Mouse (Mus musculus): ENCODE measurements at regions not wholly inside any gene's neighbourhood (a gene's known extent, or its start where the extent isn't known, plus 50 kb on each side); places are given as distances from the start of the nearest gene placed in this dataset.
"Not testable (repeated sequence)": the region's sequence is repeated elsewhere in the genome, so short reads cannot be mapped to it uniquely, and the experiment has no call there.

DNA sequence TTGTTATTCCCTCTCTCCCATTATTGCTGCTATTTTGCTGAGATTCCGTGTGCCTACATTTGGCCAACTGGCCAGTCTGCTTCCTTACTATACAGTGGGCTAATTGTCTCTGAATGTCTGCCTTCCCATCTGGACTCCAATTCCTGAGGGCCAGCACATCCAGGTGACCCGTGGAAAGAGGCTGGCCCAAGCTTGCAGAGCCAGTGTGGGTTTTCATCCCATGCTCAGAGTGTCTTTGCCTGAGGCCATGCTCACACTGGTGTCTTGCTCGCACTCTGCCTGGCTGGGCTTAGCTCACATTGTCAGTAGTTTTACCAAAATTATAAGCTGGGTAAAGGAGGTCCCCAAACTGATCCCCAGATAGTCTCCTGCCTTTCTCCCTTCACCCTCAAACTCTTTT is 223.3 kb downstream of the Bcl11a start:
- 65% methylated on average over 3 of the region's 3 CpGs for WGBS
- H3K4me3 ChIP-seq = no peak overlapping the region
- H3K4me1 ChIP-seq = peaks cover 37% of the 10 kb centered on the region

DNA sequence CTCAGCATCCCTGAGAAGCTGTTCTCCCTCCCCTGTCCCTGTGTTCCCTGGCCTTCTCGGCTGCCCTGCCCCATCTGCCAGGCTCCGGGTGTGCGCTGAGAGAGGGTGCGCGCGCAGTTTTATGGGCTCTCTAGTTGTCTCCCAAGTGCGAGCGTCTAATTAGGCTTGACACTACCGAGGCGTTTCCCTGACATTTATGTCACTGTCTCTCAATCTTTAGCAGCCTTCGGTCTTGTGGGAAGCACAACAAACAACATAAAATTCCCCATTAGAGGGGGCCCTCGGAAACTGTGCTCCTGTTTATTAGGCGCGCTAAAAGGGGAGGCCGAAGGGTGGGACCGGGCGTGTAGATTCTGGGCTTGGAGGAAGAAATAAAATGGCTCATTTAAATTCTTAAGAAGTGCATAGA is 227.3 kb downstream of the Bcl11a start:
- H3K9me3 ChIP-seq = no peaks in the 10 kb centered on the region
- peaks cover 20% of the 10 kb centered on the region for H3K27me3 ChIP-seq (ENCODE audit: poor library complexity, severe bottlenecking)
- peaks cover 45% of the 10 kb centered on the region for H3K4me1 ChIP-seq
- no peaks in the 10 kb centered on the region for H3K36me3 ChIP-seq (replicated peaks)
- peak; percentile 72 for DNase-seq (ENCODE audit: extremely low spot score, low spot score)
- under 1% methylated on average over 17 of the region's 17 CpGs for WGBS
- H3K4me3 ChIP-seq = peak overlapping the region; percentile 50
- peak overlapping the region; percentile 75 for H3K27ac ChIP-seq

More for the DNA sequence above, 223.3 kb downstream of the Bcl11a start:
- peaks cover 43% of the 10 kb centered on the region for H3K27me3 ChIP-seq (ENCODE audit: poor library complexity, severe bottlenecking)
- H3K36me3 ChIP-seq (replicated peaks) = no peaks in the 10 kb centered on the region
- no peak for DNase-seq (ENCODE audit: extremely low spot score, low spot score)
- no peaks in the 10 kb centered on the region for H3K9me3 ChIP-seq
- H3K27ac ChIP-seq = no peak overlapping the region

DNA sequence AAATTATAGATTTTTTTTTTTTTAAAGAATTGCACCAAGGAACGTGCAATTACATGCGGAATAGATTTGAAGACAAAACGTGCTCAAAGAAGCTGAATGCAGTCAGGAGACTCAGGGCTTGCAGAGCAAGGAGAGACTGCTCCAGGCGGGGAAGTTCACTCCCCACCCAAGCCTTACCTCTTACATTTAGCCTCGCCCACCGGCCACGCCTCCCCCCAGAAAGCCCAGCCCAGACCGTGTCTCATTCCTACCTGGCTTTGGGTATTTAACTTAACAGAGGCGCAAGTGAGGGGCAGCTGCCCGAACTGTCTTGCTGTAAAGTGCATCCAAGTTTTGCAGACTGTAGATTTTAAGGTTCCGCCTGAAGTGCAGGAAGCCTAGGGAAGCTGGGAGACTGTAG is 227.8 kb downstream of the Bcl11a start:
- H3K4me1 ChIP-seq = peaks cover 45% of the 10 kb centered on the region
- WGBS = 4% methylated on average over 11 of the region's 11 CpGs
- H3K9me3 ChIP-seq = peaks cover 5% of the 10 kb centered on the region
- no peaks in the 10 kb centered on the region for H3K36me3 ChIP-seq (replicated peaks)
- H3K4me3 ChIP-seq = peak overlapping the region; percentile 50
- H3K27me3 ChIP-seq (ENCODE audit: poor library complexity, severe bottlenecking) = peaks cover 16% of the 10 kb centered on the region
- H3K27ac ChIP-seq = peak overlapping the region; percentile 75; the same call in 1 of the 2 replicates
- peak; percentile 38 for DNase-seq (ENCODE audit: extremely low spot score, low spot score)

DNA sequence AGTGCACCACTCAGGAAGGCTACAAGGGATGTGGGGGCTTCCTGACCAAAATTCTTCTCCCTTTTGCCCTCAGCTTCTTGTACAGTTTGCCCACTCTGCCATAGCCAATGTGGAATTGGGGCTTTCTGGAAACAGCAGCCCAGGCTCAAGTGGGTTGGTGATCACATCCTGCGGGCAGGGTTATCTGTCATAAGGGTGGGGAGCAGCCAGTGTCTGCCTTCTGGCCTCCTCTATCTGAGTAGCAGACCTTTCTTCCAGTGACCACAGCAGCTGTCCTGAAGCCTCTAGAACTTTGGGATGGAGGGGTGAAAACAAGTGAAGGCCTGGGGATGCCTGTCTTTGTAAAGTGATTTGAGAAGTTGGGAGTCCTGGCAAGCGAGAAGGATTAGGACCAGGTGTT is 228.2 kb downstream of the Bcl11a start:
- WGBS = 74% methylated on average over 2 of the region's 2 CpGs
- Histone ChIP-seq H3K9me3 (peaks cover 5% of the 10 kb centered on the region), H3K4me3 (peak overlapping the region; percentile 50), H3K27me3 (ENCODE audit: poor library complexity, severe bottlenecking) (peaks cover 16% of the 10 kb centered on the region), H3K4me1 (peaks cover 45% of the 10 kb centered on the region), H3K36me3 (replicated peaks) (no peaks in the 10 kb centered on the region), H3K27ac (peak overlapping the region; percentile 75; the same call in 1 of the 2 replicates)
- no peak for DNase-seq (ENCODE audit: extremely low spot score, low spot score)

DNA sequence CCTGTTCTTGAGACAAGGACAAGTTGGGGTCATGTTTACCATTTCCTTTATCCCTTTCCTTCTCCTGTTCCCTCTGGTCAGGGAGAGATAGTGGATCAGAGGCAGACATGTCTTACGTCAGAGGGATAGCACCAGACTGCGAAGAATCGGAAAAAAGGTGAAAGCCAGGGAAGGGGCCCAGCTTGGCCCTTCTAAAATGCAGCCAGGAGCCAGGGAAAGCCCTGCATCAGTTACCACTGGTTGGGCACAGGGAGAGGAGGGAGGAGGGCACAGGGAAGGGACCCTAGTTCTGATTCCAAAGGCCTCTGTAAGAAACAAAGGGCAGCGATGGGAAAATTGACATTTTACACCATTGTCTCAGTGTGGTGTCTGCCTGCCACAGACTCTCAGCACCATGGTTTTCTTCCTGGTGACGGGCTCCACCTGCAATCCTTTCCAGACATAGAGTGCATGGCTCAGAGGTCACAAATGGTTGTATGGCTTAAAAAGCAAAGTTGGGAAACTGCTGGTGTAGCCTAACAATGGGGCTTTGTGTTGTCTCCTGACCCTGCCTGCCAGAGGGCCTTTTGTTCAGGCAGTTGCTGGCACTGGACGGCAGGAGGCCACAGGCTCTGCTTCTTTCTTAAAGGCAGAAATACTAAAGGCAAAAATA is 229.9 kb downstream of the Bcl11a start:
- DNase-seq (ENCODE audit: extremely low spot score, low spot score) = peak; percentile 52
- WGBS = 26% methylated on average over 6 of the region's 6 CpGs
- peak overlapping the region; percentile 79 for H3K27ac ChIP-seq
- H3K4me3 ChIP-seq = peak overlapping the region; percentile 0; the same call in 1 of the 2 replicates
- peaks cover 16% of the 10 kb centered on the region for H3K27me3 ChIP-seq (ENCODE audit: poor library complexity, severe bottlenecking)
- peaks cover 45% of the 10 kb centered on the region for H3K4me1 ChIP-seq
- peaks cover 5% of the 10 kb centered on the region for H3K9me3 ChIP-seq
- no peaks in the 10 kb centered on the region for H3K36me3 ChIP-seq (replicated peaks)

DNA sequence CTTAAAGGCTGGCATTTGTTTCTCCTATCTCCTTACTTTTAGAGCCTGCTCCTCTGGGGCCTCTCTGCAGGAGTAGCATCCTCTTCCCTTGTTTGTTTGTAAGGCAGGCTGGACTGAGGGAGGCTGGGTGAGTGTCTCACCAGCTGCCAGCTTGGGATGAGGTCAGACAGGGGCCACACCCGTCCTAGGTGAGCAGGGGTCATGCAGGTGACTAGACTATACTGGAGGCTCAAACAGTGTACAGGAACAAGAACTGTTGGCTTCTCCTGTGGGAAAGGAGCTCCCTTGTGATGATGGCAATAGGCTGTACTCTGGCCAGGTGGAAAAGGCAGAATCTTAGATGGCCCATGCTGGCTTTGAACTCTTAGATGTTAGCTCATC is 230.4 kb downstream of the Bcl11a start:
- H3K27ac ChIP-seq = peak overlapping the region; percentile 79
- peaks cover 5% of the 10 kb centered on the region for H3K9me3 ChIP-seq
- no peak for DNase-seq (ENCODE audit: extremely low spot score, low spot score)
- 6% methylated on average over 1 of the region's 1 CpGs for WGBS
- peak overlapping the region; percentile 0; the same call in 1 of the 2 replicates for H3K4me3 ChIP-seq
- H3K27me3 ChIP-seq (ENCODE audit: poor library complexity, severe bottlenecking) = peaks cover 16% of the 10 kb centered on the region
- peaks cover 49% of the 10 kb centered on the region for H3K4me1 ChIP-seq
- H3K36me3 ChIP-seq (replicated peaks) = no peaks in the 10 kb centered on the region

DNA sequence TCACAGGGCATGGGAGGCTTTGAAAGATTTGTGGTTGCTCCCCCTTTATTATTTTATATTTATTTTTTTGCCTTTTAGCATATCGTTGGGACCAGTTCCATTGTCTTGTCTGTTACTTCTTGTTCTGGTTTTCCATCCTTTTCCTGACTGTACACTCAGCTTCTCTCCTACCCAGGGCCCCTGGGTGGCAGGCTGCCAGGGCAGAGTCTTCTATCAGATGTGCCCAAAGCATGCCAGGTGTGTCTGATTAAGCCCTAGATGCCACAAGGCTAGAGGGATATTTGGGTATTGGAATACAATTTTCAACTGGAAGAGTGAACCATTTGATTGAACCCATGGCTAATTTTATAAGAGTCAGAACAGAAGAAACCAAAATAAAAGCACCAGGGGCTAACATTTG is 236.2 kb downstream of the Bcl11a start:
- WGBS = 92% methylated on average over 1 of the region's 1 CpGs

DNA sequence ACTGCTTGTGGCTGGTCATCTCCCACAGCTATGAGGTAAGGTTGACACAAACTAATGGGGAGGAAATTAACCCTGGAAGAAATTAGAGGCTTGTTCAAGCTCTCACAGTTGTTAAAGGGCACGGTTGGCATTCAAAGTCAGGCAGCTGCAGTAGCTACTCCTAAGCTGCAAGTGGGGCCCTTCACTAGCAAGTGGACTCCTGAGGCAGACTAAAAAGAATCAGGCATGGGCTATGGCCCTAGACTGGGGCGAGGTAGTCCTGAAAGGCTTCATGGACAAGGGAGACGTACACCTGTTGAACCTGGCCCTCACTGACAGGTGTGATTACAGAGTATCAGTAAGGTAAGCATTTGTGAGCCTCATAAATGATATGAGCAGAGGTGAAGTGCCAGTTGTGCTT is 237.7 kb downstream of the Bcl11a start:
- Histone ChIP-seq H3K9me3 (peaks cover 1% of the 10 kb centered on the region), H3K27me3 (ENCODE audit: poor library complexity, severe bottlenecking) (no peaks in the 10 kb centered on the region), H3K4me1 (peaks cover 13% of the 10 kb centered on the region; the same call in 1 of the 2 replicates), H3K4me3 (no peak overlapping the region), H3K27ac (no peak overlapping the region), H3K36me3 (replicated peaks) (no peaks in the 10 kb centered on the region)
- WGBS = 80% methylated on average over 3 of the region's 3 CpGs
- no peak for DNase-seq (ENCODE audit: extremely low spot score, low spot score)

More for the DNA sequence above, 236.2 kb downstream of the Bcl11a start:
- no peaks in the 10 kb centered on the region for H3K27me3 ChIP-seq (ENCODE audit: poor library complexity, severe bottlenecking)
- no peak overlapping the region for H3K27ac ChIP-seq
- peaks cover 13% of the 10 kb centered on the region; the same call in 1 of the 2 replicates for H3K4me1 ChIP-seq
- no peak for DNase-seq (ENCODE audit: extremely low spot score, low spot score)
- no peaks in the 10 kb centered on the region for H3K36me3 ChIP-seq (replicated peaks)
- peaks cover 5% of the 10 kb centered on the region for H3K9me3 ChIP-seq
- no peak overlapping the region for H3K4me3 ChIP-seq

DNA sequence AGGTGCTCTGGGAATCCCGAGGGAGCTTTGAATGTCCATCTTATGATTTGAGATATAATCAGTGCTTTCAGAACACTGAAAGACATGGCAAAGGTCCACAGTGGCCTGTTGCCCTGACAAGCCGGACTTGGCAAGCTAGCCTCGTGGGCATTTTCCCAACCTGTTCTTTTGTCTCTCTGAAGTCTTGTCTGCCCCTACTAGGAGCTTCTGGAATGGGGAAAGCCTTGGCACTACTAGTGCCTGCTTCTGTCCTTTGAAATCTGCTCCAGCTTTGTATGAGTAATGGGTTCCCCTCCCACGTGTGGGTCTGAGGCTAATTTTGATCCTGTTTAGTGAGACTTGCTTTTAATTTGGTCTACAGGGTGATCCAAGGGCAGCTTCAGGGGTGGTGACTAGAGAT is 238.3 kb downstream of the Bcl11a start:
- 82% methylated on average over 4 of the region's 4 CpGs for WGBS
- DNase-seq (ENCODE audit: extremely low spot score, low spot score) = no peak

DNA sequence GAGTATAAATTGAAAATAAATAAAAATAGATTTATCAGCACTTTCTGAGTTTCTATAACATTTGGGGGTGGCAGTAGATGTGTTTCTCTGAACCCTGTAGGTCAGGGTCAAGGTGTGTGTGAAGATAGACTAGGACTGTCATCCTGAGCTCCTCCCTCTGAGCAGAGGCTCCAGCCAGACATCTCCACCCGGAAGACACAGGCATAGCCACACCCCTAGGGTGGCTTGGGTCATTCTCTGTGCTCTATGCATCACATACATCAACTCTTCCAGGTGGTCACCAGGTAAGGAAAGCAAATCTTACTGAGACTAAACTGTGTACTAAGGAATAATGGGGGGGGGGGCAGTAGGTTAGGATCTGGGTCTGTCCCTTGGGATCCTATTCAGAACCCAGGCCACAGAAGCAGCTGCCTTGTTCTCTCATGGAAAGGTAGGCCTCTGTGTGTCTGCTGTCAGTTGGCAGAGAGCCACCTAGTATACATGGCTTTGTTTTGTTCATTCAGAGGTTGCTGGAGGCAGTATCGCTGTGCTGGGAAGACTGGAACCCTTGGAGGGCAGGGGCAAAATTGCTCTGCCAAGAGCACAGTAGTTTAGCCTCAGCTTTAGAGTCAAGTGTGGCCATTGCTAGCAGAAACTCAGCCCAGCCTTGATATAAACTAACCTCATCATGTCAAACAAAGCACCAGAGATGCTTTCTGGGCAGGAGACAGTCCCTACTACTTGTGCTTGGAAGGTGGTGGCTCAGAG is 240.3 kb downstream of the Bcl11a start:
- Histone ChIP-seq H3K4me3 (no peak overlapping the region), H3K27me3 (ENCODE audit: poor library complexity, severe bottlenecking) (no peaks in the 10 kb centered on the region), H3K36me3 (replicated peaks) (no peaks in the 10 kb centered on the region), H3K27ac (no peak overlapping the region), H3K4me1 (peaks cover 10% of the 10 kb centered on the region; the same call in 1 of the 2 replicates), H3K9me3 (no peaks in the 10 kb centered on the region)
- no peak for DNase-seq (ENCODE audit: extremely low spot score, low spot score)
- 79% methylated on average over 2 of the region's 2 CpGs for WGBS

More for the DNA sequence above, 238.3 kb downstream of the Bcl11a start:
- Histone ChIP-seq H3K36me3 (replicated peaks) (no peaks in the 10 kb centered on the region), H3K9me3 (no peaks in the 10 kb centered on the region), H3K4me1 (peaks cover 13% of the 10 kb centered on the region; the same call in 1 of the 2 replicates), H3K27ac (no peak overlapping the region), H3K4me3 (no peak overlapping the region), H3K27me3 (ENCODE audit: poor library complexity, severe bottlenecking) (no peaks in the 10 kb centered on the region)

DNA sequence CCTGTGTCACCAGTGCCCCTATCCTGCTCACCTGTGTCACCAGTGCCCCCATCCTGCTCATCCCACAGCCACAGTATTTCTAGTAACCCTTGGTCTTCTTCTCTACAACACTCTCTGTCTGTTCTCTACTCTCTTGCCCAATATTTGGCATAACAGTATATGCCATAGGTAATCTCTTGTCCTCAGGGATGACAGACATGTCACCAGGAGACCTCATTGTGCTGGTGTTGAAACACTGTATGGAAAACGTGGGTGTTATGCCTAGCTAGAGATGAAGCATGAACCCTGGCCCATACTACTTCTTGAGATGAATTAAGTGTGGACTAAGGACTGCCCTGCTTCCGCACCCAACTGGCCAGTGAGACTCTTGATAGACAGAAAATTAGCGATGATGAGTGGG is 241.4 kb downstream of the Bcl11a start:
- Histone ChIP-seq H3K9me3 (no peaks in the 10 kb centered on the region), H3K27ac (no peak overlapping the region), H3K4me3 (no peak overlapping the region), H3K36me3 (replicated peaks) (no peaks in the 10 kb centered on the region), H3K27me3 (ENCODE audit: poor library complexity, severe bottlenecking) (no peaks in the 10 kb centered on the region), H3K4me1 (no peaks in the 10 kb centered on the region)
- WGBS = 82% methylated on average over 3 of the region's 3 CpGs
- DNase-seq (ENCODE audit: extremely low spot score, low spot score) = no peak

DNA sequence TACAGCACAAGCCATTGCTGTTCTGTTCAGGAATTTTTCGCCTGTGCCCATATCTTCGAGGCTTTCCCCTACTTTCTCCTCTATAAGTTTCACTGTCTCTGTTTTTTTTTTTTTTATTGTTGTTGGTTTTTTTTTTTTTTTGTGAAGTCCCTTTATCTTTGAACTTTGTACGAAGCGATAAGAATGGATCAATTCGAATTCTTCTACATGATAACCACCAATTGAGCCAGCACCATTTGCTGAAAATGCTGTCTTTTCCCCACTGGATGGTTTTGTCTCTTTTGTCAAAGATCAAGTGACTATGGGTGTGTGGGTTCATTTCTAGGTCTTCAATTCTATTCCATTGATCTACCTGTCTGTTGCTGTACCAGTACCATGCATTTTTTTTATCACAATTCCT is 244.6 kb downstream of the Bcl11a start:
- WGBS = 92% methylated on average over 5 of the region's 5 CpGs
- DNase-seq (ENCODE audit: extremely low spot score, low spot score); H3K4me1 ChIP-seq; H3K9me3 ChIP-seq; H3K27ac ChIP-seq; H3K36me3 ChIP-seq (replicated peaks); H3K4me3 ChIP-seq; H3K27me3 ChIP-seq (ENCODE audit: poor library complexity, severe bottlenecking): not testable (repeated sequence)

DNA sequence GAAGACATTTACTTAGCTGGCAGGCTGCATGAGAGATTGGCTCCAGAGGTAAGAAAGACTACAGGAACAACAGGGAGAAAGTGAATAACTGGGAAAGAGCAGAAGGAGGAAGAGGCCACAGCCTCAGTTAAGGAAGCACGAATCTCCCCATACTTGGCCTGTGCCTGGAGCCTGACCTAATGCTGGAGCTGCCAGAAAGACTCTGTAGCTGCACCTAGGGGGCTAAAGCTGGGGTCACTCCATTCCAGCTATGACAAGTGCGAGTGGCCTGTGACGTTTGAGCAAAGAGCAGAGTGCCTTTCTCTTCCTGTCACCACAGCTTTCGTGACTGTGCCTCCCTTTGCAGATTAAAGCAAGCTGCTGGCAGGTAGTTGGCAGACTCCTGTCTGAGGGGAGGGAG is 250.6 kb downstream of the Bcl11a start:
- H3K9me3 ChIP-seq = no peaks in the 10 kb centered on the region
- no peak overlapping the region for H3K4me3 ChIP-seq
- peaks cover 8% of the 10 kb centered on the region for H3K27me3 ChIP-seq (ENCODE audit: poor library complexity, severe bottlenecking)
- H3K27ac ChIP-seq = peak overlapping the region; percentile 5; the same call in 1 of the 2 replicates
- no peak for DNase-seq (ENCODE audit: extremely low spot score, low spot score)
- no peaks in the 10 kb centered on the region for H3K36me3 ChIP-seq (replicated peaks)
- WGBS = 65% methylated on average over 4 of the region's 4 CpGs
- H3K4me1 ChIP-seq = peaks cover 30% of the 10 kb centered on the region
